Mouse (Mus musculus): ENCODE measurements around the gene Polr2i.

DNA sequence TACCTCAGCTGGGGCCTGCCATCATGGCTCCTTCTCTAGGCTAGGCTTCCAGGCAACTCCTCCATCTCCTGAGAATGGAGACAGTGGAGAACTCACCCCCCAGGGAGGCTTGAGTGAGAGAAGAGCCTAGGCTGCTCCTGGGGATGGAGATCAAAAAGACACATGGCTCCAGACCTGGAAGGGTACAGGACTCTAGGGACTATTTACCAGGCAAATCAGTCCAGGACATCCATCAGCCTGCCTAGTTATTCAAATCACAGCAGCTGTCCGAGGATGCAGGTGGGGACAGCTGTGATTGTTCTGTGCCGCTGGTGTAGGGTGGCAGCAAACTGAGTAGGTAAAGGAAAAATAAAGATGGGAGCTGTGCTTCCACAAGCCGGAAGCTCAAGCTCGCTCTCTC is 3.9 kb downstream of the Polr2i start, which contains the start of gene Ovol3:
- TF ChIP-seq TCF12 (IDR thresholded peaks at IDR 0.05; ENCODE audit: insufficient read depth, poor library complexity, severe bottlenecking): no peak
- TF ChIP-seq MYOD1 (IDR thresholded peaks at IDR 0.05; ENCODE audit: control insufficient read depth in 1 of 3, insufficient read length in 2 of 3, low read depth in 2 of 3): no peak
- no peak for TF ChIP-seq USF1 (IDR thresholded peaks at IDR 0.05; ENCODE audit: low read depth)
- TF ChIP-seq E2F4 (IDR thresholded peaks at IDR 0.05; ENCODE audit: insufficient read depth): no peak

Data from myocyte (in vitro differentiated cells).